Comparison of ENCODE assay signal across 9 mouse cellular contexts in the genomic region with DNA sequence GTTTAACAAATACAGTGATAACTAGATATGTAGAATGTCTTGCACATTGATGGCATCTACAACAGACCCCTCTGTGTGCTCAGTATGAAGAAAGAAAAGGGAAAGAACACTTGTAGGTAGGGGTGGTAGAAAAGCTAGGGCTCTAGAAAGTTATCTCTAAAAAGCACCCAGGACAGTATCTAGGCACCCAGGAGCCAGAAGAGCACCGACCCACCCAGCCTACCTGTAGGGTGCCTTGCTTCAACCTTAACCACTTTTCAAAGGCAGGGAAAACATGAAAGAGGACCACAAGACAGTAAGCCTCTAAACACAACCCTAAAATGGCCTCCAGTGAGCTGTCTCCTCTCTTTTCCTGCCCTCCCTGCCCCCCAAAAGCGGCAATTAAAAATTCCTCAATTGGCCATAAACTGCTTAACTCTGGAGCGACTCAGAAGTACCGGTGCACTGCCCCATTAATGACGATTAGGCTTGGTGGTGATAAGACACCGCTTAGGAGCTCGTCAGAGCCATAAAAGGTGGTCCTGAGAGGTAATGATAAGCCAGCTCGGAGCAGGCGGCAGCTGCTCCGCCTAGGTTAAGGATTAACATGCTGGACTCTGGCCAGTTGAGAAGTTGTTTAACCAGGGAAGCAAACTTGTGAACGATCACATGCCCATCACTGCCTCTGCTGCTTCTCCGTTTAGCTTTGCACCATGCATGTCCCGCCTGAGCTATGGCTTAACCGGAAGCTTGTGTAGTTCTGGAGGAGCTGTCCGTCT.
DNase-seq lines count a peak whose midpoint lies in the region; ATAC-seq and TF ChIP-seq lines count a peak whose summit lies in the region.
"Had no signal": no experiment of that assay in that cellular context is flagged by ENCODE, and none has a peak within 500 bp of the region (broad histone marks: within the 10 kb centered on the region; RNA-seq: fewer than 3 reads in every experiment).

No protein-coding gene starts in this region.

- TF ChIP-seq CTCF in lung, embryonic 14.5 days (IDR thresholded peaks at IDR 0.05; ENCODE audit: low read depth): no peak
- TF ChIP-seq CTCF in lung, adult 2 months (IDR thresholded peaks at IDR 0.05; ENCODE audit: insufficient read depth, low read length): no peak

- ATAC-seq in lung, embryonic 14.5 days (ENCODE audit: insufficient read depth): no peak
- ATAC-seq in intestine, embryonic 14.5 days (replicated peaks; ENCODE audit: low FRiP score, low TSS enrichment, low read depth): peak; percentile 89
- ATAC-seq in limb, embryonic 13.5 days (ENCODE audit: low FRiP score, low read depth): no peak
- ATAC-seq in stomach, embryonic 15.5 days (ENCODE audit: insufficient read depth, low FRiP score, low read depth): peak; percentile 89
- no peak for ATAC-seq in hindbrain, embryonic 16.5 days

- no peaks in the 10 kb centered on the region for H3K27me3 ChIP-seq in lung, embryonic 14.5 days (ENCODE audit: insufficient read depth, low read length)
- no peaks in the 10 kb centered on the region for H3K27me3 ChIP-seq in intestine, embryonic 14.5 days (replicated peaks; ENCODE audit: control insufficient read depth, insufficient read depth, low read length)
- H3K27me3 ChIP-seq in limb, embryonic 13.5 days: peaks cover 8% of the 10 kb centered on the region
- H3K27me3 ChIP-seq in stomach, embryonic 15.5 days (replicated peaks): no peaks in the 10 kb centered on the region
- H3K27me3 ChIP-seq in hindbrain, embryonic 16.5 days (replicated peaks; ENCODE audit: control insufficient read depth, insufficient read depth, low read length): no peaks in the 10 kb centered on the region

- WGBS in lung, embryonic 14.5 days: 24% methylated on average over 15 of the region's 15 CpGs
- WGBS in lung, adult 2 months: 66% methylated on average over 15 of the region's 15 CpGs
- 25% methylated on average over 15 of the region's 15 CpGs for WGBS in intestine, embryonic 14.5 days
- 11% methylated on average over 15 of the region's 15 CpGs for WGBS in limb, embryonic 13.5 days
- 20% methylated on average over 15 of the region's 15 CpGs for WGBS in stomach, embryonic 15.5 days
- 47% methylated on average over 15 of the region's 15 CpGs for WGBS in hindbrain, embryonic 16.5 days

- H3K4me2 ChIP-seq in lung, embryonic 14.5 days: peak overlapping the region; percentile 6; the same call in 1 of the 2 replicates
- peak overlapping the region; percentile 18 for H3K4me2 ChIP-seq in intestine, embryonic 14.5 days (ENCODE audit: low read length)
- H3K4me2 ChIP-seq in limb, embryonic 13.5 days (replicated peaks): peak overlapping the region; percentile 25
- H3K4me2 ChIP-seq in stomach, embryonic 15.5 days: peak overlapping the region; percentile 34
- no peak overlapping the region for H3K4me2 ChIP-seq in hindbrain, embryonic 16.5 days (ENCODE audit: low read length)

- no peaks in the 10 kb centered on the region for H3K36me3 ChIP-seq in lung, embryonic 14.5 days (ENCODE audit: insufficient read depth)
- no peaks in the 10 kb centered on the region for H3K36me3 ChIP-seq in intestine, embryonic 14.5 days (ENCODE audit: control insufficient read depth, insufficient read depth, low read length)
- no peaks in the 10 kb centered on the region for H3K36me3 ChIP-seq in limb, embryonic 13.5 days
- no peaks in the 10 kb centered on the region for H3K36me3 ChIP-seq in stomach, embryonic 15.5 days
- H3K36me3 ChIP-seq in hindbrain, embryonic 16.5 days (ENCODE audit: control insufficient read depth, insufficient read depth, low read length): no peaks in the 10 kb centered on the region

- H3K9ac ChIP-seq in lung, embryonic 14.5 days: no peak overlapping the region
- H3K9ac ChIP-seq in intestine, embryonic 14.5 days (ENCODE audit: low read length): no peak overlapping the region
- H3K9ac ChIP-seq in limb, embryonic 13.5 days: no peak overlapping the region
- no peak overlapping the region for H3K9ac ChIP-seq in stomach, embryonic 15.5 days
- no peak overlapping the region for H3K9ac ChIP-seq in hindbrain, embryonic 16.5 days (ENCODE audit: low read depth, low read length)

- peaks cover 39% of the 10 kb centered on the region for H3K4me1 ChIP-seq in lung, embryonic 14.5 days (ENCODE audit: insufficient read depth)
- H3K4me1 ChIP-seq in lung, adult 2 months (ENCODE audit: control insufficient read depth, insufficient read depth, low read length): peaks cover 6% of the 10 kb centered on the region
- H3K4me1 ChIP-seq in intestine, embryonic 14.5 days (replicated peaks; ENCODE audit: control insufficient read depth, insufficient read depth, low read length): peaks cover 80% of the 10 kb centered on the region
- peaks cover 82% of the 10 kb centered on the region for H3K4me1 ChIP-seq in limb, embryonic 13.5 days
- H3K4me1 ChIP-seq in stomach, embryonic 15.5 days: peaks cover 52% of the 10 kb centered on the region
- no peaks in the 10 kb centered on the region for H3K4me1 ChIP-seq in hindbrain, embryonic 16.5 days (ENCODE audit: control insufficient read depth, insufficient read depth, low read depth, low read length)

- no peak for TF ChIP-seq POLR2A in lung, adult 2 months (IDR thresholded peaks at IDR 0.05; ENCODE audit: borderline replicate concordance, extremely low read depth, low read depth, low read length)

- H3K27ac ChIP-seq in lung, embryonic 14.5 days (ENCODE audit: low read depth): no peak overlapping the region
- peak overlapping the region; percentile 70 for H3K27ac ChIP-seq in intestine, embryonic 14.5 days (ENCODE audit: low read depth)
- H3K27ac ChIP-seq in limb, embryonic 13.5 days: no peak overlapping the region
- peak overlapping the region; percentile 76 for H3K27ac ChIP-seq in stomach, embryonic 15.5 days
- H3K27ac ChIP-seq in hindbrain, embryonic 16.5 days (ENCODE audit: low read depth, low read length): no peak overlapping the region

- no peak overlapping the region for H3K4me3 ChIP-seq in lung, embryonic 14.5 days (ENCODE audit: low read depth, low read length)
- H3K4me3 ChIP-seq in lung, adult 2 months (replicated peaks; ENCODE audit: extremely low read depth, low read depth, low read length): no peak overlapping the region
- no peak overlapping the region for H3K4me3 ChIP-seq in intestine, embryonic 14.5 days (ENCODE audit: low read depth, low read length)
- H3K4me3 ChIP-seq in limb, embryonic 13.5 days: no peak overlapping the region
- no peak overlapping the region for H3K4me3 ChIP-seq in stomach, embryonic 15.5 days (replicated peaks)
- no peak overlapping the region for H3K4me3 ChIP-seq in hindbrain, embryonic 16.5 days (ENCODE audit: low read length)

- H3K9me3 ChIP-seq in lung, embryonic 14.5 days (ENCODE audit: low read depth, low read length): no peaks in the 10 kb centered on the region
- no peaks in the 10 kb centered on the region for H3K9me3 ChIP-seq in intestine, embryonic 14.5 days (ENCODE audit: control insufficient read depth, low read length)
- peaks cover 4% of the 10 kb centered on the region; the same call in 1 of the 2 replicates for H3K9me3 ChIP-seq in limb, embryonic 13.5 days
- no peaks in the 10 kb centered on the region for H3K9me3 ChIP-seq in stomach, embryonic 15.5 days
- H3K9me3 ChIP-seq in hindbrain, embryonic 16.5 days (ENCODE audit: control insufficient read depth, low read length): no peaks in the 10 kb centered on the region

- DNase-seq in lung, embryonic 14.5 days: peak; percentile 67
- no peak for DNase-seq in lung, adult 2 months
- peak; percentile 74 for DNase-seq in intestine, embryonic 14.5 days (ENCODE audit: low spot score)
- no peak for DNase-seq in right cerebral cortex, postnatal 14 days
- DNase-seq in layer of hippocampus, adult 9-10 months (ENCODE audit: low spot score): no peak
- DNase-seq: right cerebral cortex, postnatal 25 days had no signal

Comparison
In these comparisons a context has a peak if more than half of its experiments do, and no peak if none do; other contexts are left out.
1. DNase-seq: peak in lung, embryonic 14.5 days (single experiment) and intestine, embryonic 14.5 days (single experiment); none in lung, adult 2 months (single experiment), right cerebral cortex, postnatal 14 days (single experiment) and layer of hippocampus, adult 9-10 months (single experiment).
2. ATAC-seq: peak in intestine, embryonic 14.5 days (single experiment) and stomach, embryonic 15.5 days (single experiment); none in lung, embryonic 14.5 days (single experiment), limb, embryonic 13.5 days (single experiment) and hindbrain, embryonic 16.5 days (single experiment).
3. H3K27ac ChIP-seq: peak in intestine, embryonic 14.5 days (single experiment) and stomach, embryonic 15.5 days (single experiment); none in lung, embryonic 14.5 days (single experiment), limb, embryonic 13.5 days (single experiment) and hindbrain, embryonic 16.5 days (single experiment).